Mouse (Mus musculus): Measurements from ENCODE around the gene Il18bp.
"Not testable (repeated sequence)": the region's sequence is repeated elsewhere in the genome, so short reads cannot be mapped to it uniquely, and the experiment has no call there.

Gene Il18bp

GRCm38 (mm10) chr7:102018590-102018989, at the start of gene Il18bp:
Gene Il18bp, minus strand, starts transcription at chr7:102018690.
- DNase-seq (ENCODE audit: low read depth, low spot score): no peak

- DNase-seq (ENCODE audit: low read depth, low spot score): no peak
These were observed 47.9 kb upstream of the Il18bp start for GRCm38 (mm10) chr7:102066363-102066762.

GRCm38 (mm10) chr7:102065046-102065891, 46.8 kb upstream of the Il18bp start, which contains the start of the genes Rnf121, Xndc1 and Xntrpc:
Gene Rnf121, minus strand, starts transcription at chr7:102065469.
Gene Xndc1, plus strand, starts transcription at chr7:102065511.
Gene Xntrpc, plus strand, starts transcription at chr7:102065713.
- DNase-seq (ENCODE audit: low read depth, low spot score): peak; percentile 94

- DNase-seq (ENCODE audit: low read depth, low spot score): no peak
These were observed 46.2 kb upstream of the Il18bp start for GRCm38 (mm10) chr7:102064655-102065045.

GRCm38 (mm10) chr7:102063891-102064290, 45.4 kb upstream of the Il18bp start:
- no peak for DNase-seq (ENCODE audit: low read depth, low spot score)

- no peak for DNase-seq (ENCODE audit: low read depth, low spot score)
These were observed 43.7 kb upstream of the Il18bp start for GRCm38 (mm10) chr7:102062203-102062602.

GRCm38 (mm10) chr7:102061353-102061752, 42.9 kb upstream of the Il18bp start:
- no peak for DNase-seq (ENCODE audit: low read depth, low spot score)

- DNase-seq (ENCODE audit: low read depth, low spot score): peak; percentile 38
These were observed 30.0 kb upstream of the Il18bp start for GRCm38 (mm10) chr7:102048524-102048923.

- no peak for DNase-seq (ENCODE audit: low read depth, low spot score)
These were observed 23.8 kb upstream of the Il18bp start for GRCm38 (mm10) chr7:102042314-102042713.

GRCm38 (mm10) chr7:102037318-102037717, 18.8 kb upstream of the Il18bp start:
- no peak for DNase-seq (ENCODE audit: low read depth, low spot score)

GRCm38 (mm10) chr7:102035534-102035933, 17.0 kb upstream of the Il18bp start:
- DNase-seq (ENCODE audit: low read depth, low spot score): no peak

GRCm38 (mm10) chr7:102034904-102035303, 16.4 kb upstream of the Il18bp start:
- peak; percentile 25 for DNase-seq (ENCODE audit: low read depth, low spot score)

GRCm38 (mm10) chr7:102025187-102026119, 7.0 kb upstream of the Il18bp start:
- no peak for DNase-seq (ENCODE audit: low read depth, low spot score)

GRCm38 (mm10) chr7:102023821-102024220, 5.3 kb upstream of the Il18bp start:
- no peak for DNase-seq (ENCODE audit: low read depth, low spot score)

- not testable (repeated sequence) for DNase-seq (ENCODE audit: low read depth, low spot score)
These were observed 2.4 kb upstream of the Il18bp start for GRCm38 (mm10) chr7:102020934-102021333.

- no peak for DNase-seq (ENCODE audit: low read depth, low spot score)
These were observed 872 bp upstream of the Il18bp start for GRCm38 (mm10) chr7:102019362-102019761.

GRCm38 (mm10) chr7:102018034-102018433, 456 bp downstream of the Il18bp start:
- no peak for DNase-seq (ENCODE audit: low read depth, low spot score)

GRCm38 (mm10) chr7:102017452-102017851, 1.0 kb downstream of the Il18bp start:
- DNase-seq (ENCODE audit: low read depth, low spot score): no peak

- no peak for DNase-seq (ENCODE audit: low read depth, low spot score)
These were observed 1.6 kb downstream of the Il18bp start for GRCm38 (mm10) chr7:102016936-102017335.

- DNase-seq (ENCODE audit: low read depth, low spot score): no peak
These were observed 3.5 kb downstream of the Il18bp start for GRCm38 (mm10) chr7:102014995-102015394.

GRCm38 (mm10) chr7:102013416-102013815, 5.1 kb downstream of the Il18bp start:
- DNase-seq (ENCODE audit: low read depth, low spot score): no peak

GRCm38 (mm10) chr7:102011855-102012254, 6.6 kb downstream of the Il18bp start:
- no peak for DNase-seq (ENCODE audit: low read depth, low spot score)
